Mouse (Mus musculus) forebrain, postnatal 0 days (tissue): ENCODE data around the gene Nap1l4. TPM values are rescaled to one million over a fixed set of nuclear protein-coding genes. Genes with fewer than 3 reads are reported as not detected.

Experiments used
- ATAC-seq: fragments of 200-750 bp; cut with Nextera tagmentation; 2 replicates; pipeline ENCODE4 v1.8.0; 2017; ENCODE audit warnings: mild to moderate bottlenecking, moderate library complexity
- DNase-seq: peaks from one replicate; pipeline ENCODE4 v3.0.0-alpha.2; 2015
- H3K27ac ChIP-seq: fragments of 300-500 bp; sonication (generic); 2 replicates; pipeline ENCODE4 v1.5.1; 2014; ENCODE audit warnings: low read depth, mild to moderate bottlenecking, antibody characterized with exemption, low read length, moderate library complexity, mixed read lengths
- H3K27me3 ChIP-seq: fragments of 300-500 bp; sonication (generic); 2 replicates; pipeline ENCODE4 v1.6.1; 2014; ENCODE audit warnings: mild to moderate bottlenecking, low read length, mixed read lengths; ENCODE audit not compliant: insufficient read depth
- H3K36me3 ChIP-seq: fragments of 300-500 bp; sonication (generic); 2 replicates; pipeline ENCODE4 v1.6.1; 2014; ENCODE audit warnings: mild to moderate bottlenecking, moderate library complexity; ENCODE audit not compliant: insufficient read depth
- H3K4me1 ChIP-seq: fragments of 300-500 bp; sonication (generic); 2 replicates; pipeline ENCODE4 v1.6.1; 2014; ENCODE audit warnings: antibody characterized with exemption; ENCODE audit not compliant: insufficient read depth
- H3K4me2 ChIP-seq: fragments of 300-500 bp; sonication (generic); 2 replicates; pipeline ENCODE4 v1.6.1; 2014; ENCODE audit warnings: low read depth, mild to moderate bottlenecking, moderate library complexity
- H3K4me3 ChIP-seq: fragments of 300-500 bp; sonication (generic); 2 replicates; pipeline ENCODE4 v1.5.1; 2014; ENCODE audit warnings: low read depth, low read length, mixed read lengths
- H3K9ac ChIP-seq: fragments of 300-500 bp; sonication (generic); 2 replicates; pipeline ENCODE4 v1.6.1; 2014; ENCODE audit warnings: mild to moderate bottlenecking
- H3K9me3 ChIP-seq: fragments of 300-500 bp; sonication (generic); 2 replicates; pipeline ENCODE4 v1.6.1; 2016; ENCODE audit warnings: low read length
- CTCF ChIP-seq: sonication (generic); IDR thresholded peaks from 2 replicates; pipeline ENCODE4 v1.5.1; 2016; ENCODE audit warnings: antibody characterized with exemption, control low read depth, low read depth
- WGBS: fragments of 180-500 bp; shearing (Covaris S2); extraction: QIAGEN DNeasy Blood & Tissue Kit; methylation state at CpG from one replicate; pipeline ENCODE4 v1.1.7; 2014; 5-methylcytosine and 5-hydroxymethylcytosine counted together
- polyA plus RNA-seq: library from polyadenylated mRNA; unstranded; fragments of >200 nt; fragmentation: Nextera tagmentation; extraction: Ambion mirVana; gene quantifications from 2 replicates; pipeline ENCODE4 v1.2.1, GENCODE M21; 2015
- total RNA-seq: library from RNA; depleted of rRNA; stranded (reverse); fragments of >200 nt; gene quantifications from 2 replicates; pipeline ENCODE4 v1.2.3, GENCODE M21; 2014

The Nap1l4 gene
- total and polyA plus RNA-seq, 2 experiments from 2014 or later, result 202 to 258 TPM

DNA sequence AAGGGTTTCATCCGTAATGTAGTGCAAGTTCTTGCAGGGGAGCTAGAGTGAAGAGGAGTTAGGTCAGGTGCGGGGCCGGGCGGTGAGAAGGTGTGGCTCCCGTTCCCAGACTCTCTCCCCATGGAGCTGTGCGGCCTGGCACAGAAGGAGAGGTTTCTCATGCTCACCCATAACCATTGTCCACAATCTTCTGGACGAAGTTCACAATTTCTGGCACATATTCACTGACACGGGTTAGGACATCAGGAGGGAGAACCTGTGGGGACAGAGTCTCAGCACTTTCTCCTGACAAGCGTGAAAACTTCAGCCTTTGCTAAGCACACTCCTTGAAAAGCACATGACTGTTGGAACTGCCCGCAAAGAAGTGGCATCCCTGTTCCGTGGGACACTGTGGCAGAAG is 26.8 kb upstream of the Nap1l4 start:
- ATAC-seq (no peak), DNase-seq (no peak)
- WGBS, result 94% methylated on average over 11 of the region's 11 CpGs

DNA sequence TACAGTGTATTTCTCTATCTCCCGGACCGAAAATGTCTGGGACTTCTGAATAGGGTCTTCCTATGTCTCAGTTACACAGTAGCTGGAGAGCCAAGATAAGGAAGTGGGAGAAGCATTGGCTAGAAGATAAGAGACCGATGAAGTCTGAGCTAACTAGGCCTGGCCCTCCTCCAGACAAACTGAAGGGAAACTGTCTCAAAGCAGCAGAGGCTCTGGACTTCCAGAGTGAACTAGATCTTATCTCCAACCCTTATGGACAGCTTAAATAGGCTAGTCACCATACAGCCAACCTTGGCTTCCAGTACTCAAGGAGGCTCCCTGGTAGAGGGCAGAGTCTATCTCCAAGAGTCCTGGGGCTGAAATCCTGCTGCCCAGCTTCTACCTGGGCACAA is 16.7 kb upstream of the Nap1l4 start:
- DNase-seq (no peak), ATAC-seq (no peak)
- Histone ChIP-seq H3K27ac (no peak overlapping the region), H3K4me2 (no peak overlapping the region), H3K36me3 (peaks cover 92% of the 10 kb centered on the region), H3K4me1 (no peaks in the 10 kb centered on the region), H3K9me3 (no peaks in the 10 kb centered on the region), H3K9ac (no peak overlapping the region), H3K27me3 (no peaks in the 10 kb centered on the region), H3K4me3 (no peak overlapping the region)
- no peak for TF ChIP-seq CTCF
- 97% methylated on average over 3 of the region's 3 CpGs for WGBS

More for the DNA sequence above, 26.8 kb upstream of the Nap1l4 start:
- no peak for TF ChIP-seq CTCF
- peaks cover 87% of the 10 kb centered on the region for H3K36me3 ChIP-seq
- no peaks in the 10 kb centered on the region for H3K27me3 ChIP-seq
- no peak overlapping the region for H3K4me2 ChIP-seq
- H3K4me1 ChIP-seq, result no peaks in the 10 kb centered on the region
- no peaks in the 10 kb centered on the region for H3K9me3 ChIP-seq
- no peak overlapping the region for H3K4me3 ChIP-seq
- H3K27ac ChIP-seq, result no peak overlapping the region
- no peak overlapping the region for H3K9ac ChIP-seq

DNA sequence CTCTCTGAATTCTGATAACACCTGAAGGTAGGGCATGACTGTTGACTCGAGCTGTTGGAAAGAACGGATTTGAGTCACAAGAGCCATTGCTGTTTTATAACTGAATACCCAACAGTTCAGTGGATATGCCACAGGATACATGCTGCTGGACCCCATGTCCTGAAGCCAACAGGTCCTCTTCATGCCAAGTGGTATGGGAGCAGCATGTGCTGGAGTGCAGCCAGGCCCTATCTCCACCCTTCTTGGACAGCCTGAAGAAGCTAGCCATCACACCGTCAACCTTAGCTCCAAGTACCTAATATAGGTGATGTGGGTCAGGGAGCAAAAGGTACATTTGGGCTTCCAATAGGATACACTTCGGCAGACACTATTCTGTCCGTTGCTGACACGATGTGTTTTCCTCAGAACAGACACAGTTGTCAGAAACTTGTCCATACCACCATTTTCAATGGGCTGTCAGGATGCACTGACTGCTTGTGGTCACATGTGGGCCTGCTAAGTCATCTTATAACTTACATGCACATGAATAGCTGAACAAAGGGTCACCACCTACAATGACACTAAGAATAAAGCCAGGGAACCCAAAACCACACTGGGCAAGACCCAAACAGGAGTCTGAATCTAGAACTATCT is 16.2 kb upstream of the Nap1l4 start:
- H3K4me2 ChIP-seq, result no peak overlapping the region
- no peaks in the 10 kb centered on the region for H3K9me3 ChIP-seq
- peaks cover 92% of the 10 kb centered on the region for H3K36me3 ChIP-seq
- H3K4me1 ChIP-seq, result no peaks in the 10 kb centered on the region
- 94% methylated on average over 6 of the region's 6 CpGs for whole genome bisulfite sequencing
- TF ChIP-seq CTCF, result no peak
- H3K27ac ChIP-seq, result no peak overlapping the region
- no peak overlapping the region for H3K4me3 ChIP-seq
- no peak for ATAC-seq
- no peak overlapping the region for H3K9ac ChIP-seq
- no peak for DNase-seq
- no peaks in the 10 kb centered on the region for H3K27me3 ChIP-seq

DNA sequence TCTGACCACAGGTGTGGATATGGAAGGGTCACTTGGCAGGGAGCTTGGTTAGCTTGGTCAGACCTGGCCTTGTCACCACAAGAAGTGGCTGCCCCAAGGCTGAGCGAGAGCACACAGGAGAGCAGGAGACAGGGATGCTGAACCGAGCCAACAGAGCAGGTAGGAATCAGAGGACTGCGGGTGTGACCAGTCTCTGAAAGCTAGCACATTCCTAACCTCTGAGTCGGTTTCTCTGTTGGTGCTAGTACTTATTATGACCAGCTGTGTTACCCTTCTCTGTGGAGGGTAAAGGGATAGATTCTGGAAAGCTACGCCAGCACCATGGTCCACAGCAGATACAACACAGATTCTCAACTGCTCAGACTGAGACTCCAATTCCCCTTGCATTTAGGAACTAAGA is 14.9 kb upstream of the Nap1l4 start:
- TF ChIP-seq CTCF, result no peak
- no peak overlapping the region for H3K27ac ChIP-seq
- DNase-seq, result no peak
- no peaks in the 10 kb centered on the region for H3K4me1 ChIP-seq
- H3K9ac ChIP-seq, result no peak overlapping the region
- H3K9me3 ChIP-seq, result no peaks in the 10 kb centered on the region
- no peak for ATAC-seq
- H3K4me2 ChIP-seq, result no peak overlapping the region
- H3K4me3 ChIP-seq, result no peak overlapping the region
- peaks cover 92% of the 10 kb centered on the region for H3K36me3 ChIP-seq
- 92% methylated on average over 5 of the region's 5 CpGs for WGBS
- no peaks in the 10 kb centered on the region for H3K27me3 ChIP-seq

DNA sequence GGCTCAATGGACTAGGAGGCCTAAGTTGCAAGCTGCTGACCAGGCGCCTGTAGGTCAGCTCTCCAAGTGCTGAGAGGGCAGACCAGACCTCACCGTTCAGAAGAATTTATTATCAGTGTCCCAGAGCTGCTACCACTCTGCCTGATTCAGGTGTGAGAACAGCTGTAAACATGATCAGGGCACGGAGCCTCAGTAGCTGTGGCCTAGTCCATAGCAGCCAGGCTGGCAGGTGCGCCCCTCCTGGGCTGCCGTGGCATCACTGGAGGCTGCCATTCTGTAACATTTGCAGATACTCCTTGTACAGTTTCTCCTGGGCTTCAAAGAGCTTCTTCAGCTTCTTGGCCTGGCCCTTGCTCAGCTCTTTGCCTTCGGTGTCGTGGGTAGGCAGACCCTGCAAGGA is 8.7 kb upstream of the Nap1l4 start:
- H3K4me1 ChIP-seq, result no peaks in the 10 kb centered on the region
- peaks cover 74% of the 10 kb centered on the region for H3K36me3 ChIP-seq
- H3K27me3 ChIP-seq, result no peaks in the 10 kb centered on the region
- H3K4me3 ChIP-seq, result no peak overlapping the region
- no peak for DNase-seq
- H3K9me3 ChIP-seq, result no peaks in the 10 kb centered on the region
- WGBS, result 82% methylated on average over 7 of the region's 7 CpGs
- H3K4me2 ChIP-seq, result no peak overlapping the region
- no peak overlapping the region for H3K9ac ChIP-seq
- no peak for ATAC-seq
- TF ChIP-seq CTCF, result no peak
- H3K27ac ChIP-seq, result no peak overlapping the region

DNA sequence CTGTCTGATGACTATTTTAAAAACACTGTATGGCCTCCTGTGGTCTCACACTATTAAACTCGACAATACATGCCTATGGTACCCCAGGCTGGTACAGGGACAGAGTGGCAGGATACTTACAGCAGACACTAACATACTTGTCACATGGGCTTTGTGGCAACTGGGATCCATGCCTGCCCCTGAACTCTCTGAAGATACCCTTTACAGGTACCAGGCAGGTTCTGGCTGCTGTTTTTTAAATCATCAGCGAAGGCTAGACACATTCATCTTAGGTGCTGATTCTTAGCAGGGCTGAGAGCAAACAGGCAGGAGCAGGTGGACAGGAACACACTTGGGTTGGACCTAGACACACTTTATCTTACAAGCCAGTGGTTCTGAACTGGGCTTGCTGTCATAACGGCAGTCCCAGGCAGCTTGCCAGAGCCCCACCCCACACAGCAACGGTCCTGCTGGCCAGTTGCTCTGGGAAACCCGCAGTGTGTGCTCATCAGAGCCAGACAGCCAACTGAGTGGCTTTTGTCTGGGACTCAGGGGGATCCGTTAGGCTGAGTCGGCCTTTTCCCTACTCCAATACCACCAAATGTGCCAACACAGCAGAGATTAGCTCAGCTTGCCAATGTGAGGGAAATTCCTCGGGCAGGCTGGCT is 8.2 kb upstream of the Nap1l4 start:
- H3K4me2 ChIP-seq, result no peak overlapping the region
- no peak overlapping the region for H3K27ac ChIP-seq
- WGBS, result 47% methylated on average over 8 of the region's 8 CpGs
- no peaks in the 10 kb centered on the region for H3K27me3 ChIP-seq
- no peaks in the 10 kb centered on the region for H3K4me1 ChIP-seq
- no peak overlapping the region for H3K9ac ChIP-seq
- no peak for TF ChIP-seq CTCF
- no peaks in the 10 kb centered on the region for H3K9me3 ChIP-seq
- ATAC-seq (peak; percentile 79), DNase-seq (peak; percentile 23)
- peaks cover 69% of the 10 kb centered on the region for H3K36me3 ChIP-seq
- H3K4me3 ChIP-seq, result no peak overlapping the region

DNA sequence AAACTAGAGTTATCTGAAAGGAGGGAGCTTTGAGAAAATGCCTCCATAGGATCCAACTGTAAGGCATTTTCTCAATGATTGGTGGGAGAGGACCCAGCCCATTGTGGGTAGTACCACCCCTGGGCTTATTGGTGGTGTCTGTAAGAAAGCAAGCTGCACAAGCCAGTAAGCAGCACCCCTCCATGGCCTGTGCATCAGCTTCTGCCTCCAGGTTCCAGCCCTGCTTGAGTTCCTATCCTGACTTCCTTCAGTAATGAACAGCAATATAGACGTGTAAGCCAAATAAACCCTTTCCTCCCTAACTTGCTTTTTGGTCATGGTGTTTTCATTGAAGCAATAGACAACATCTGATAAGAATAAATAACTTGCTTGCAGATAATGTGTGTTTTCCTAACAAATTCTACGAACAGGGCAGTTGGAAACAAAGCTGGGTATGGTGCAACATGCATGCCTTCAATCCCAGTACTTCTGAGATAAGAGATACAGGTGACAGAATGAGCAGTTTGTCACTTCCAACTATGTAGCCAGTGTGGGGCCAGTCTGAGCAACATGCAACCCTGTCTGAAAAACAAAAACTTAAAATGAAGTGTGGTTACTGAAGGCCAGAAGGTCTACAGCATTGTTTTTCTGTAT is 798 bp upstream of the Nap1l4 start:
- WGBS, result 44% methylated on average over 2 of the region's 2 CpGs
- no peaks in the 10 kb centered on the region for H3K27me3 ChIP-seq
- peak overlapping the region; percentile 58 for H3K9ac ChIP-seq
- TF ChIP-seq CTCF, result no peak
- H3K27ac ChIP-seq, result peak overlapping the region; percentile 80
- H3K4me1 ChIP-seq, result peaks cover 12% of the 10 kb centered on the region
- H3K4me2 ChIP-seq, result peak overlapping the region; percentile 81
- H3K36me3 ChIP-seq, result peaks cover 2% of the 10 kb centered on the region
- DNase-seq, result no peak
- H3K9me3 ChIP-seq, result no peaks in the 10 kb centered on the region
- H3K4me3 ChIP-seq, result peak overlapping the region; percentile 89
- ATAC-seq, result peak; percentile 10
